Mouse (Mus musculus) hindbrain, embryonic 12.5 days (tissue): ENCODE measurements at regions not wholly inside any gene's neighbourhood (a gene's known extent, or its start where the extent isn't known, plus 50 kb on each side); places are given as distances from the start of the nearest gene placed in this dataset.

ENCODE experiments used
- ATAC-seq: fragments of 200-750 bp; cut with Nextera tagmentation; 2 replicates; pipeline ENCODE4 v1.8.0; 2017; ENCODE audit warnings: moderate TSS enrichment; ENCODE audit not compliant: low FRiP score
- H3K27ac ChIP-seq: fragments of 300-500 bp; sonication (generic); 2 replicates; pipeline ENCODE4 v1.5.1; 2016; ENCODE audit warnings: mild to moderate bottlenecking
- H3K27me3 ChIP-seq: fragments of 300-500 bp; sonication (generic); 2 replicates; pipeline ENCODE4 v1.6.1; 2016; ENCODE audit warnings: mild to moderate bottlenecking
- H3K36me3 ChIP-seq: fragments of 300-500 bp; sonication (generic); 2 replicates; pipeline ENCODE4 v1.6.1; 2016; ENCODE audit warnings: mild to moderate bottlenecking
- H3K4me1 ChIP-seq: fragments of 300-500 bp; sonication (generic); 2 replicates; pipeline ENCODE4 v1.6.1; 2016
- H3K4me2 ChIP-seq: fragments of 300-500 bp; sonication (generic); replicated peaks from 2 replicates; pipeline ENCODE4 v1.6.1; 2016; ENCODE audit warnings: mild to moderate bottlenecking
- H3K4me3 ChIP-seq: fragments of 300-500 bp; sonication (generic); 2 replicates; pipeline ENCODE4 v1.5.1; 2016; ENCODE audit warnings: mild to moderate bottlenecking
- H3K9ac ChIP-seq: fragments of 300-500 bp; sonication (generic); 2 replicates; pipeline ENCODE4 v1.6.1; 2016; ENCODE audit warnings: mild to moderate bottlenecking, moderate library complexity
- H3K9me3 ChIP-seq: fragments of 300-500 bp; sonication (generic); replicated peaks from 2 replicates; pipeline ENCODE4 v1.6.1; 2016; ENCODE audit warnings: mild to moderate bottlenecking
- WGBS: fragments of 180-500 bp; shearing (Covaris S2); methylation state at CpG from one replicate; pipeline ENCODE4 v1.1.7; 2016; 5-methylcytosine and 5-hydroxymethylcytosine counted together

DNA sequence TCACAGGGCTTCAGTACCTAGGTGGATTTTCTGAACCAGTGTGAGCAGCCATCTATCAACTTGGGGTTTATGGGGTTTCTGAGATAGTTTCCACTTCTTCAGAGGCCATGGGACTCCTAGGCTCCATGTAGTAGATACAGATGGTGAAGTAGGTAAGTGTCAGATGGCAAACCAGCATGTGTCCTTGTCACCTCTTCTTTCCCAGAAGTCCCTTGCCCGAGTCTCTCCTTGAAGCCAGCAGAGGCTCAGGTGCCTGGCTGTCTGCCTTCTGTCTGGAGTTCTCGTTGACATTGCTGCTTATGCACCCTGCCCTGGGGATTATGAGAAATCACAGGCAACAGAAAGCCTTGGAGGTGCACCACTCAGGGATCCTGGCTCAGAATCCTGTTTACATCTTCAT is 476.9 kb downstream of the Gm10295 start:
- Histone ChIP-seq H3K4me1 (no peaks in the 10 kb centered on the region), H3K36me3 (no peaks in the 10 kb centered on the region), H3K27ac (no peak overlapping the region), H3K4me3 (no peak overlapping the region), H3K9ac (no peak overlapping the region), H3K27me3 (no peaks in the 10 kb centered on the region), H3K4me2 (no peak overlapping the region), H3K9me3 (no peaks in the 10 kb centered on the region)
- no peak for ATAC-seq
- WGBS = 74% methylated on average over 2 of the region's 2 CpGs

DNA sequence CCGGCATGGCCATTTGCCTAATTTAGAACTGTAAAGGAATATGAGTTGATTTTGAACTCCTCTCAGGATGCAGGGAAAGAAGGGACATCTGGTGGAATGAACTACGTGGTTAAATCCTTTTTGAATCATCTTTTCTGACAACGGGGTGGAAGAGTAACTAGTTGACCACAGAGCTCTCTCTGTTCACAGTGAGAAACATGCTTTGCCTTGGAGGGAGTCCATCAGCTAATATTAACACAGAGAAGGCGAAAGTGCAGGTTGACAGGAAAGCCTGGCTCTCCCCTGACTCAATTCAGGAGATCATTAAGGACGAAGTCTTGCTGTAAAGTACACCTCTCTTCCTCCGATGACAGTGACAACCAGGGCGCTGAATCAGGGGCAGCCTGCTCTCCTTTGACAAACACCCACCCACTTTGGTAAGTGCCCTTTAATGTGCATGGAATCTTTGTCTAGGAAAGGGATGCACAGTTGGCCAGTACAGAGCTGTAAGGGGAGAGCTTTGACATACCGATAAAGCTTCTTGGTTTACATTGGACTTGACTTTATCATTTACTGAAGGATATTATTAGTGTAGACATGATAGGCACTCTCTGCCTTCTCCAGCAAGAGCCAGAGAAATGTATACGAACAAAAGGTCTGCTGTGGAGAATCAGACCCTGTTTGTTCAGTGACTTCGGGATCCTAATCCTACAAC is 480.3 kb downstream of the Gm10295 start:
- Histone ChIP-seq H3K9me3 (no peaks in the 10 kb centered on the region), H3K4me3 (no peak overlapping the region), H3K4me2 (no peak overlapping the region), H3K27ac (no peak overlapping the region), H3K4me1 (no peaks in the 10 kb centered on the region), H3K9ac (no peak overlapping the region), H3K36me3 (no peaks in the 10 kb centered on the region), H3K27me3 (no peaks in the 10 kb centered on the region)
- WGBS = 69% methylated on average over 10 of the region's 10 CpGs
- ATAC-seq = no peak

DNA sequence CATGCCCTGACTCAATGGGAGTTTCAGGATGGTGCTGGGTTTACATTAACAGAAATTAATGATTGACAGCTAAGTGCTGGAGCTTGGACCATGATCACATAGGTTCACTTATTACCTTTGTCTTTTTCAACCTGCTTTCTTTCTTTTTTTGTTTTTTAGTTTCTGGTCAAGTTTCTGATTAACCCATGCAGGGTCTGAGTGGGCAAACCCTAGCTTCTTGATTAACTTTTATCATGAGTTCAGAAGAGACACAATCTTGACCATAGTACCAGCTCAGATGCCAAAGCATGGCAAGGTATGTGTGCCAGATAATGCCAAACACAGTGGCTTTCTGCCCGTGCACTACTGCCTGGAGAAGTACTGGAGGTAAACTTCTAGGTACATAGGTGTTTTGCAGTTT is 482.2 kb downstream of the Gm10295 start:
- no peak overlapping the region for H3K4me3 ChIP-seq
- H3K27ac ChIP-seq = no peak overlapping the region
- no peaks in the 10 kb centered on the region for H3K27me3 ChIP-seq
- no peaks in the 10 kb centered on the region for H3K9me3 ChIP-seq
- no peak for ATAC-seq
- no peak overlapping the region for H3K4me2 ChIP-seq
- no peaks in the 10 kb centered on the region for H3K36me3 ChIP-seq
- WGBS = 75% methylated on average over 1 of the region's 1 CpGs
- no peaks in the 10 kb centered on the region for H3K4me1 ChIP-seq
- H3K9ac ChIP-seq = no peak overlapping the region

DNA sequence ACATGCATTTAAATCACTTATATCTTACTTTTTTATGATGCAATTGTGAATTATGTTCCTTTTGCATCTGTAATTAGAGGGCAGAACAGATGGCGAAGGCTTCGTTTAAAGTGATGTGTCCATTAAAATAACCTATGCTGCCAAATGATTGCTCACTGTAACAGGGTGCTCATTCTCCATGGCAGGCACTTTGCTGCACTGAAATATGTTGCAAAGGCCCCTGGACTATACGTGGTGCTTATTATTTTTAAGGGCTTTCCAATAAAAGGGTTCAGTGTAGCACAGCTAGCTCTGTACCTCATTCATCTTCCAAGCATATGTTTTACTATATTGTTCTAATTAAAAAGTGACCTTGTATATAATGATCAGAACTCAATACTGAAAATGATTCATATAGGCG is 491.3 kb downstream of the Gm10295 start:
- Histone ChIP-seq H3K4me2 (no peak overlapping the region), H3K36me3 (no peaks in the 10 kb centered on the region), H3K4me1 (no peaks in the 10 kb centered on the region), H3K27ac (no peak overlapping the region), H3K27me3 (no peaks in the 10 kb centered on the region), H3K9ac (no peak overlapping the region), H3K4me3 (no peak overlapping the region), H3K9me3 (no peaks in the 10 kb centered on the region)
- 79% methylated on average over 4 of the region's 4 CpGs for WGBS
- no peak for ATAC-seq

DNA sequence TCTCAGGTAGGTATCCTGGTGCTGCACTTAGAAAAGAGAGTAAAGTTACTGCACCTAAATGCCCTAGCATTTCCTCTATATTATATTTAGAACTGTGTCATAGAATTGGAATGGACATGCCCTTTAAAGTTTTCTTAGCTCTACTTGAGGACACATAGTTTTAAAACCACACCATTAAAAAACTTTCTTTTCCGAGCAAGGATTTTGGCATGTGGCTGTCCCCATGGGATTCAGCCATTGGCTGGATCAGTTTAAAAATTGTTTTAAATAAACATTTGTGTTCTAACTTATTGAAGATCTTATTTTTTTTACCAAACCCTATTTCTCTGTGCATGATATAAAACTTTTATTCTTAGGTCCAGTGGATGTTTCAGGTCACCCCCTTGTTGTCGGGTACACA is 484.2 kb upstream of the Nr2f2 start:
- 78% methylated on average over 2 of the region's 2 CpGs for WGBS
- H3K4me3 ChIP-seq = no peak overlapping the region
- no peaks in the 10 kb centered on the region for H3K36me3 ChIP-seq
- no peaks in the 10 kb centered on the region for H3K27me3 ChIP-seq
- ATAC-seq = no peak
- no peak overlapping the region for H3K4me2 ChIP-seq
- H3K9me3 ChIP-seq = no peaks in the 10 kb centered on the region
- no peak overlapping the region for H3K9ac ChIP-seq
- no peak overlapping the region for H3K27ac ChIP-seq
- peaks cover 16% of the 10 kb centered on the region for H3K4me1 ChIP-seq

DNA sequence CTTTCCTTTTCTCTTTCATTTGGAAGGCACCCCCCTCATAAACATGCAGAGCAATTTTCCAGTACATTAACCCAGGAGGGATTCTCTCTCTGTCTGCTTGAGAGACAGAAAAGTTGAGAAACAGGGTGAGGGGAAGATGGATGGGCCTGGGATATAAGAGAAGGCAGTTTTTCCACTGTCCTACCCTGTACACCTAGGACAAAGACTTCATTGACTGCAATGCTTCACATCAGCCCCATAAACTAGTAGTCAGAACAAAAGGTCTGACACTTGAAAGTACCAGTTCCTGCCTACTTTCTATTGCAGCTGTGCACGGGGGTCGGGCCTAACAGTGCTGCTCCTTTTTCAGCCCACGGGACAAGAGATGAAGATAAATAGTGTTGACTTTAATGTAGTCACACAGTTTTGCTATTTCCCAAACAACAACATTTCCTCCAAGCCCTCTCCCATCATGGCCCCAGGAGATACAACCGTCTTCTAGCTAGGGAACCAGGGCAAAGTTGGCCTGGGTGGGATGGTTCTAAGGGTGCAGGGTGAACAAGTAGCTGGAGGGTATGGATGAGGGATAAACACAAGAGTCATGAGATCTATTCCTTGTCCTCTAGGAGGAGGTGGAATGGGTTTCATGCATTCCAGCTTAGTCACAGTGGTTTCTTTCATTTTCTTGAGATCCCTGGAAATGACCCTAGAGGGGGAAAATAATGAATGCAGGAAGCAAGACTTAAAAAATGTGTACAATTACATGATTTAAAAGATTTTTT is 481.7 kb upstream of the Nr2f2 start:
- H3K4me1 ChIP-seq = peaks cover 16% of the 10 kb centered on the region
- ATAC-seq = peak; percentile 85; the same call in 1 of the 2 replicates
- 30% methylated on average over 4 of the region's 4 CpGs for WGBS
- no peaks in the 10 kb centered on the region for H3K36me3 ChIP-seq
- peaks cover 2% of the 10 kb centered on the region; the same call in 1 of the 2 replicates for H3K27me3 ChIP-seq
- H3K4me2 ChIP-seq = no peak overlapping the region
- no peak overlapping the region for H3K9ac ChIP-seq
- H3K4me3 ChIP-seq = no peak overlapping the region
- 0 out of 2 replicates have a peak overlapping the region, but pooled peaks have one; percentile 7 for H3K27ac ChIP-seq
- no peaks in the 10 kb centered on the region for H3K9me3 ChIP-seq

DNA sequence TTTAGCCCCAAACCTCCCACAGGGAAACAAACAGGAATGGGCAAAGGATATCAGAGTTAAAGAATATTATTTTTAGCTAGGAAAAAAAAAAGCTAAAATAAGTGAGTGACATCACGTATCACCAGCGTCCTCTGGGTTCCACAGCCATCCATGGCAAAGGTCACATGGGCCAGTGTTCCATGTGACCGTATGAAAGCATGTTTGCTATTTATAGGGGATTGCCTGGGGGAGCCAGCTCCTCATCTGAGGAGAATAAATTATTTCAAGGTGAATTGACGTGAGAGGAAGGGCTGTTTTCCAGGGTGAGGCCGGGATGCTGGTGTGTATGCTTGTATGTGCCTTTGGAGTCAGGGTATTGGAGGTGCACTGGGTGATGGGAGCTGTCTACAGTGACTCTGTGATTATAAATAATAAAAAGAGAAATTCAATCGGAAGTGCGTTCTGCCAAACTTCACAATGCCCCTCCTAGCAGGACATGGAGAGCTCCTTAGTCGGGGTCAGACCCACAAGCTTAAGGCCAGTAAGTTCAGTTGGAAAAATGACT is 481.0 kb upstream of the Nr2f2 start:
- no peak overlapping the region for H3K4me2 ChIP-seq
- no peak overlapping the region for H3K4me3 ChIP-seq
- WGBS = 27% methylated on average over 8 of the region's 8 CpGs
- H3K36me3 ChIP-seq = no peaks in the 10 kb centered on the region
- H3K9ac ChIP-seq = no peak overlapping the region
- peaks cover 16% of the 10 kb centered on the region for H3K4me1 ChIP-seq
- H3K27me3 ChIP-seq = peaks cover 2% of the 10 kb centered on the region; the same call in 1 of the 2 replicates
- peak; percentile 40; the same call in 1 of the 2 replicates for ATAC-seq
- H3K27ac ChIP-seq = no peak overlapping the region
- H3K9me3 ChIP-seq = no peaks in the 10 kb centered on the region

DNA sequence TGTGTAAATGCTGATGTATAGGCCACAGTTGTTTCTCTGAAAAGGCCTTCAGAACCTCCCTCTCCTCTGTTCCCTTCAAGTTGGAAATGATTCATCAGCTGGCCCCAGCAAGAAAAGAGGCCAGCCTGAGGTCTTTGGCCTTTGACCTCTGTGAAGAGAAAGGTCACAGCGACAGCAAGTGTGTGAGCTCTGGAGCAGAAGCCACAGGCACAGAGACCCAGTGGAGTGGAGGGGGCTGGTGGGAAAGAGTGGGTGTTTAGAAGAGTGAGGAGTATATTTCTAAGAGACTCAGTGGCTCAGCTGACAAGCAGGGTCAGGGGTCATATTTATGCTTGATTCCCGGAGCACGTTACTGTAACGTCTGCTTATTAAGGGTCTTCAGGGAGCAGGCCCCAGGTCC is 479.5 kb upstream of the Nr2f2 start:
- Histone ChIP-seq H3K36me3 (no peaks in the 10 kb centered on the region), H3K27me3 (peaks cover 2% of the 10 kb centered on the region; the same call in 1 of the 2 replicates), H3K4me2 (no peak overlapping the region), H3K4me3 (no peak overlapping the region), H3K9ac (no peak overlapping the region), H3K27ac (no peak overlapping the region), H3K4me1 (peaks cover 16% of the 10 kb centered on the region), H3K9me3 (no peaks in the 10 kb centered on the region)
- no peak for ATAC-seq
- 0% methylated on average over 4 of the region's 4 CpGs for WGBS

DNA sequence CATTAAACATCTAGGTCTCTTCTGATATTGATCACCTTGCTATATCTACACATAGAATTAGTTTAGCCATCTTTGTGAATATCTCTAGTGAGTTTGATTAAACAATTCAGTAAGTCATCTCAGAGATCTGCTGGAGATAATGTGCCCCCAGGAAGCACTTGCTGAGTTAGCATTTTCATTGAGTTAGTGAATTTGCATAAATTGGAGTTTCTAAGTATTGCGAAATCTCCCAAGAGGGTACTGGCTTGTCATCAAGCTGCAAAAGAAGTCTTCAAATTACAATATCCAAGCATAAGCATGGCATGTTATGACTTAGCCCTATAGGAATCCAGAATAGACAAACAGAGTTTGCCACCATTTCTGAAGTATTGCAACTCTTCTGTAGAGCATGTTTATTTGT is 473.6 kb upstream of the Nr2f2 start:
- no peak overlapping the region for H3K9ac ChIP-seq
- H3K4me3 ChIP-seq = no peak overlapping the region
- no peaks in the 10 kb centered on the region for H3K36me3 ChIP-seq
- peaks cover 2% of the 10 kb centered on the region; the same call in 1 of the 2 replicates for H3K27me3 ChIP-seq
- H3K27ac ChIP-seq = no peak overlapping the region
- H3K4me2 ChIP-seq = no peak overlapping the region
- H3K4me1 ChIP-seq = no peaks in the 10 kb centered on the region
- 85% methylated on average over 1 of the region's 1 CpGs for WGBS
- no peaks in the 10 kb centered on the region for H3K9me3 ChIP-seq
- ATAC-seq = no peak

DNA sequence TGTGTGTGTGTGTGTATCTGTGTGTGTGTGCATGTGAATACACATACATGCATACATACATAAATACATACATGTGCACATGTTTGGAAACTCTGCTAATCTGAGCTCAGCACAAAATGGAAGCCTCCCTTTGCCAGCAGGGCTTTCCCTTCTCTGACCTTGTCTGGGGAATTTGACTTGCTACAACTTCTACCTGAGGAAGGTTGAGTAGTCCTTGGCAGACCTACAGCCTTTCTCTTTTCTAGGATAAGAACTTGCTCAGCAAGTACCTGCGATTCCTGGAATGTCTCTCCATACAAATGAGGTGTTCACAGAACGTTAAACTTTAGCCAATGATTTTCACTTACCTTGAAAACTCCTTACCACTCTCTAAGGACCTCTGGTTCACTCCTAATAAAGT is 472.7 kb upstream of the Nr2f2 start:
- no peak overlapping the region for H3K9ac ChIP-seq
- no peaks in the 10 kb centered on the region for H3K9me3 ChIP-seq
- H3K27me3 ChIP-seq = no peaks in the 10 kb centered on the region
- WGBS = 86% methylated on average over 2 of the region's 2 CpGs
- H3K4me2 ChIP-seq = no peak overlapping the region
- no peak for ATAC-seq
- no peaks in the 10 kb centered on the region for H3K4me1 ChIP-seq
- no peak overlapping the region for H3K27ac ChIP-seq
- H3K36me3 ChIP-seq = no peaks in the 10 kb centered on the region
- no peak overlapping the region for H3K4me3 ChIP-seq

DNA sequence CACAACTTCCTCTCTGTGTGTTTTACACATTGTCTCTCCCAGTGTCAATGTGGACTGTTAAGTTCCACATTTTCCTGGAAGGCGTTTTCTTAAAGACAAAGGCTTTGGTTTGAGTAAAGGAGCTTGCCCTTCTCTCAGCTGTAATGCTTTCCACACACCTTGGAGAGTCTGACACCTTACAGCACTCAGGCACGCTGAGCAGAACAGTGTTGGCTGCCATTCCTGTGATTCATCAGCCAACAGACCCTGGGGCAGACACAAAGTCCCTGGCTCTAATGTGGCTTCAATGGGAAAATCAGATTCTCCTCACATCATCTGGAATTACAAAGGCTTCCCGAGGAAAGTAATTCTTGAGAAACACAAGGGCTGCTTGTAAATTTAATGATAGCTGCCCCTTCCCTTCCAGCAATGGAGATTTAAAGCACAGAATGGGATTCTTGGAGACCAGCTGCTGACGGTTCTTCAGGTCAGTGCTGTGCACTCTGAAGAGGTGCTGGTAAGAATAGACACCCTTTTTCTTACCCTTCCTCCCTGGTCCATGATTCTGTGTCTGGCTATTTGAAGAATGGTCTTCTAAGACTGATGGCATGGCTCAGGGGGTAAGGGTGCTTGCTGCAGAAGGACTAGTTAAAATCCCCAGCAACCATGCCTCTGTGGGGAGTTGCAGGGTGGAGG is 468.4 kb upstream of the Nr2f2 start:
- Histone ChIP-seq H3K27ac (no peak overlapping the region), H3K9me3 (no peaks in the 10 kb centered on the region), H3K9ac (no peak overlapping the region), H3K27me3 (no peaks in the 10 kb centered on the region), H3K4me2 (no peak overlapping the region), H3K4me1 (no peaks in the 10 kb centered on the region), H3K4me3 (no peak overlapping the region), H3K36me3 (no peaks in the 10 kb centered on the region)
- no peak for ATAC-seq
- 56% methylated on average over 4 of the region's 4 CpGs for WGBS

DNA sequence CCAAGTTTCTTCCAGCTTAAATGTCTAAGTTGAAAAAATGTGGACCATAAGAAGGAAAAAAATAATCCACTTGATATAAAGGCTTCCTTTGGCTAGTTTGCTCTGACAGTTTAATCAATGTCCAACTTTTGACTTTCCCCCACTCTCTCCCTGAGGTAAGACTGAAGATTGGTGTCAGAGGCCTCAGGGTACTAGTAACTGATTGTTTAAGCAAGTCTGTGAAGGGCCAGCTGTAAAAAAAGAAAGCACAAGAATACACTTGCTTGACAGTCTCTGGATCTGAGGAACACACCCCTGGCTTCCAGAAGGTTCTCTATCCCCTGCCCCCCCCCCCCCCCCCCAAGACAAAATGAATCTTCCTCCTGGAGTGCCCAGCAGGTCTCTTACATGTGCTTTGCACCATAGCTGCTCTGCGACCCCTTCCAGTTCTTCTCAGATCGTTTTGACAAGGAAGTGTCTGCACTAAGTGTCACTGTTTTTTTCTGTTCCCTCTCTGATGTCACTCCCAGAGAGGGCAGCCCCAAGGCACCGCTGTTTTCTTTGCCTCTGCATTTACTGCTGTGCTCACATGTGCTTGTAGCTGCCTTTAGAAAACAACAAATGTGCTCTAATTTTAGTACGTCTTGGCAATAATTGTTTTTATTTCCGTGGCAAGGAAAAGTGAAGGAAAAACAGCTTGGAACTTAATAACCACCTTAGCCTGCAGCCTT is 462.1 kb upstream of the Nr2f2 start:
- ATAC-seq = no peak
- Histone ChIP-seq H3K4me3 (no peak overlapping the region), H3K27ac (no peak overlapping the region), H3K27me3 (no peaks in the 10 kb centered on the region), H3K9ac (no peak overlapping the region), H3K36me3 (no peaks in the 10 kb centered on the region), H3K9me3 (no peaks in the 10 kb centered on the region), H3K4me2 (no peak overlapping the region), H3K4me1 (no peaks in the 10 kb centered on the region)
- 49% methylated on average over 5 of the region's 5 CpGs for WGBS
